Mouse (Mus musculus): Measurements from ENCODE around the gene Arhgef39. TPM values are rescaled to one million over a fixed set of nuclear protein-coding genes. Genes with fewer than 3 reads are reported as not detected.

The Arhgef39 gene
- polyA plus RNA-seq (2015; fragmentation: Nextera tagmentation; extraction: Ambion mirVana), result 2.9 and 3.9 TPM in 2 replicates

DNA sequence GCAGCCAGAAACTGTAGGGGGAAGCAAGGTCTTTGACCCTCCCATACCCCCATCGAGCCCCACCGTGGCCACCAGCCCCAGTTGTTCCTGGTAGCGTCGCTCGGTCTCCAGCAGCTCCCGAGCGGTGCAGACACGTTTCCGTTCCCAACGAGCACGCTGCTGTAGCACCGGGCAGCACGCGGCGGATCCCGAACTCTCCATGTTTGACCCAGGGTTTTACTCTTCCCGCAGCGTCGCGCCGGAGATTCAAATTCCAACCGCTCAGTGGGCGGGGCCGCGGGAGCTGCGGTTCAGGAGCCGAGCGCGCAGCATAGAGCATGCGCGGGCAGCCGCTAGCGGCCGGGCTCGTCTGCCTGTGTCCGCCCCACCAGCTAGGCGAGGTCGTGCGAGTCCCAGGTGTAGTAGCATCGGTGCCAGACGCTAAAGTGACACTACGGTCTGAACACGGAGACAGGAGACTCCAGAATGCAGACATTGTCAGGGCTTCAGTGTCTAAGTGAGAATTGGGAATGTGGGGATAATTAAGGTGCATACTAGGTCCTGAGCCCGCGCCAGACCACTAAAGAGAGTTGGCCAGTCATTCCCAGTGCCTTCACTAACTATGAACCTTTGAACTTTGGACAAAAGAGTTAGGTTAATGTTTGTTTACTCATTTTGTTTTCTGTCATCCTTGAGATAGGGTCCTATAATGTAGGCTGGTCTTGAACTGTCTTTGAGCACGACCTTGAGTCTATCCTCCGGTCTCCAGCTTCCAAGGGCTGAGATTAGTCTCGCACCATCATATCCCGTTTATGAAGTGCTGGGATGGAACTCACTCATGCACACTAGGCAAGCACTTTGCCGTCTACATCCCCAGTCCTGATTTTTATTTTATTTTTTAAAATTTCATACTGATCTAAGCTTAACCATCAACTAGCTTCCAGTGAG, at the start of gene Arhgef39:
Gene Arhgef39 (minus strand): TSS at position 289 of the 927 bp plus-strand sequence.

DNA sequence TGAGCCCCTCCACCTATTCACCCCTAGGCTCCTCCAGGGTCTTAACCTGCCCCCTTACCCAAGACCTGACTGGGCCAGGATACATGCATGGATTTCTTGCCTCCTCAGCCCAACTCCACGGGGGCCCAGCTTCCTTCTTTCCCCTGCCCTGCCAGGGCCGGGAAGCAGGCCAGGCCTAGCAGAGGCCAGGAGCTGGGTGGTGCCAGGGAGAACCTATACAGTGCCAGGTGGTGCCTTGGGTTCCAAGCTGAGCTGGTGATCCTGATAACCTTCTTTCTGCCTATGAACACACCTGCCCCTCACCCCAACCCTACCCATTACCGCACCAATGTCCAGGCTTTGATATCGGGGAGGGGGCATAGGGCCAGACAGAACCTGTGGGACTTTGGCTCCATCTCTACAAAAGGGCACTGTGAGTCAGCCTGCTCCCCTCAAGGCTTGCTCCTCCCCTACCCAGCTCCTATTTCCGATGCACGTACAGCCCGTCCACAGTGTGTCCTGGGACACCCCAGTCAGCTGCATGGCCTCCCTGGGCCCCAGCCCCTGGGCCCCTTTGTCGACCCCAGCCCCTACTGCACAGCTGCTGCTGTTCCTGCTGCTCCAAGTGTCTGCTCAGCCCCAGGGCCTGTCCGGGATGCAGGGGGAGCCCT, 7.2 kb upstream of the Arhgef39 start, which contains the start of gene Car9:
Gene Car9 (plus strand): TSS at position 431 of the 650 bp plus-strand sequence.

DNA sequence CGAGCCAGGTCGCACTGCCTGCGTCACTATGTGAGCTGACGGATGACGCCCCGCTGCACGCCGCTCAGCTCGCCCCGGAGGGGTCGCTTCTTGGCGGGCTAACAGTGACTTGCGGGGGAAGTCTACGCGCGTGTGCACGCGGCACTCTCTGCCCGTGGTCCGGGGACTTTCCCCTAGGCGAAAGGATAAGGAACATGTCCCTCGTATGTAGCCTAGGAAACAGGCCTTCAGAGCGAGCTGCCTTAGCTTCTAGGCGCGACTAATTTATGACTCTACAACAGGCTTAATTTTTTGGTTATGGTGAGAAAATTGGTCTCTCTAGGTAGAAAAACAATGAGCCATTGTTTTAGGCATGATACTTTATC, 6.7 kb downstream of the Arhgef39 start, which contains the start of gene Ccdc107:
Gene Ccdc107 (plus strand): TSS at position 80 of the 365 bp plus-strand sequence.

DNA sequence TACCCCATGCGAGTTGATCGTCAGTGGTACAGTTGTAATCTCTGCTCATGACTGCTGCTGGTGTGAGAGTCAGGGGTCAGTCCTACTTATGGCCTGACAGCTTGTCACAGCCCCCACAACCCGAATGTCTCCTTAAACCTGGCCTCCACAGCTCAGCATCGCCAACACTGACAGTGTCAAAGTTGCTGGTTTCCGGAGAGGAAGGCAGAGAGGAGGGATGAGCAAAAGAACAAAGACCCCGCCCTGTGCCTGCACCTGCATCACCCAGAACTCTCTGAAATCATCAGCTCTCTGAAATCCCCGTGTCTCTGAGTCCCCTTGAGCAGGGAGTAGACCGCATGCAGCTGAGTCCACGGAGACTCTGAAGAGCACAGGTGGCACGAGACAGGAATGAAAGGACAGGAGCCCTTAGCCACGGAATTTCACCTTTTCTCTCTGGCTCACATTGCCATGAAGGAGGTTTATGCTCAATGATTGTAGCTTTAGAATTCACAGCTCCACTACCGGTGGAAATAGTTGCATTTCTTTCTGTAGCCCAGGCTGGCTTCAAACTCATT, 15.9 kb downstream of the Arhgef39 start, which contains the start of gene Sit1:
Gene Sit1 (minus strand): TSS at position 200 of the 557 bp plus-strand sequence.

DNA sequence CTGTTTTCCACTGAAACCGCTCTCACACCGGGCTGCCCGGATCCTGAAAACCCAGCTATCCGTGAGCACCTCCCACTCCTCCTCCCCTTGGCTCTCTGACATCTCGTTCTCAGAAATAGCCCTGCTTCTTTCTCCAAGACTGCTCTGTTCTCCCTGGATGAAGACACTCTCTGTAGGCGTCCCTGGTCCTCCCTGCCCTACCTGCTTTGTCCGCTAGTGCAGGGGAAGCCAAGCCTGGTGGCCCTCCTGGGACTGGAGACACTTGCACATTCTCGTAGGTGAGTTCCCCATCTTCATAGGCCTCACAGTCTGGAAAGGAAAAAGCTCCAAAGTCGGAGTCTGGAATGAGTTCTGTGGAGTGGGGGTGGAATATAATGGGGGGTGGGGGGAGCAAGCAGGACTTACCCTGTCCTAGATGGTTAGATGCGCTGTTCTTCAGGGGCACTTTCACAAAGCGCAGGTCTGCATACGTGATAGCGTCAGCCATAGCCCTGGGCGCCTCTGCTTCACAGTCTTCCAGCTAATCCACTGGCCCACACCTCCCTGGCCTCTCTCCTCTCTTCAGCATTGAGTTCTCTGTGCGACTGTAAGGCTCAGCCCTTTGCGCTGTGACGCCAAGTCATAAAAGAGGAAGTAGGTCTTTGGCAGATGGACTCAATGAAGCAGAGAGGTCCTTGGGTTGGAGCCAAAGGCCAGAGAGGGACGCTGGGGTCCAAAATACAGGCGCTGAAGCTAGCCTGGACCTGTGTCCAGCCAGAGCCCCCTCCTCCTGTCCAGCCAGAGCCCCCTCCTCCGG, 45.3 kb downstream of the Arhgef39 start, which contains the start of gene Cd72:
Gene Cd72 (minus strand): TSS at position 588 of the 796 bp plus-strand sequence.

Other genes starting within 250 kb of the Arhgef39 start
- 0.22 and 0.75 TPM in 2 replicates for gene Atp8b5, start 232.5 kb downstream of the Arhgef39 start, polyA plus RNA-seq (2015; fragmentation: Nextera tagmentation; extraction: Ambion mirVana)
- 59.5 and 73.1 TPM in 2 replicates for gene Rusc2, start 117.7 kb downstream of the Arhgef39 start, polyA plus RNA-seq (2015; fragmentation: Nextera tagmentation; extraction: Ambion mirVana)
- 3.3 and 4.0 TPM in 2 replicates for gene Fam166b, start 70.6 kb downstream of the Arhgef39 start, polyA plus RNA-seq (2015; fragmentation: Nextera tagmentation; extraction: Ambion mirVana)
- 23.4 and 24.1 TPM in 2 replicates for gene Tesk1, start 57.8 kb downstream of the Arhgef39 start, polyA plus RNA-seq (2015; fragmentation: Nextera tagmentation; extraction: Ambion mirVana)
- 3.3 and 5.4 TPM in 2 replicates for gene Cd72, start 45.1 kb downstream of the Arhgef39 start, polyA plus RNA-seq (2015; fragmentation: Nextera tagmentation; extraction: Ambion mirVana)
- gene Sit1, start 16.0 kb downstream of the Arhgef39 start, polyA plus RNA-seq (2015; fragmentation: Nextera tagmentation; extraction: Ambion mirVana), result not detected in 2 replicates
- gene Ccdc107, start 6.8 kb downstream of the Arhgef39 start, polyA plus RNA-seq (2015; fragmentation: Nextera tagmentation; extraction: Ambion mirVana), result 110 and 113 TPM in 2 replicates
- 0.23 and 0.37 TPM in 2 replicates for gene Car9, start 7.3 kb upstream of the Arhgef39 start, polyA plus RNA-seq (2015; fragmentation: Nextera tagmentation; extraction: Ambion mirVana)
- gene Tpm2, start 24.1 kb upstream of the Arhgef39 start, polyA plus RNA-seq (2015; fragmentation: Nextera tagmentation; extraction: Ambion mirVana), result 10.8 and 12.2 TPM in 2 replicates
- gene Creb3, start 62.6 kb upstream of the Arhgef39 start, polyA plus RNA-seq (2015; fragmentation: Nextera tagmentation; extraction: Ambion mirVana), result 77.3 and 93.8 TPM in 2 replicates
- 75.4 and 77.1 TPM in 2 replicates for gene Tln1, start 63.0 kb upstream of the Arhgef39 start, polyA plus RNA-seq (2015; fragmentation: Nextera tagmentation; extraction: Ambion mirVana)
- gene Rgp1, start 79.0 kb upstream of the Arhgef39 start, polyA plus RNA-seq (2015; fragmentation: Nextera tagmentation; extraction: Ambion mirVana), result 12.9 and 14.9 TPM in 2 replicates
- 48.6 and 54.6 TPM in 2 replicates for gene Gba2, start 79.2 kb upstream of the Arhgef39 start, polyA plus RNA-seq (2015; fragmentation: Nextera tagmentation; extraction: Ambion mirVana)
- 0.38 and 2.0 TPM in 2 replicates for gene Msmp, start 84.8 kb upstream of the Arhgef39 start, polyA plus RNA-seq (2015; fragmentation: Nextera tagmentation; extraction: Ambion mirVana)
- gene Npr2, start 132.2 kb upstream of the Arhgef39 start, polyA plus RNA-seq (2015; fragmentation: Nextera tagmentation; extraction: Ambion mirVana), result 10.6 and 12.2 TPM in 2 replicates
- 5.6 and 5.7 TPM in 2 replicates for gene Spag8, start 153.9 kb upstream of the Arhgef39 start, polyA plus RNA-seq (2015; fragmentation: Nextera tagmentation; extraction: Ambion mirVana)
- gene Hint2, start 156.8 kb upstream of the Arhgef39 start, polyA plus RNA-seq (2015; fragmentation: Nextera tagmentation; extraction: Ambion mirVana), result 88.3 and 108 TPM in 2 replicates
- gene Tmem8b, start 169.3 kb upstream of the Arhgef39 start, polyA plus RNA-seq (2015; fragmentation: Nextera tagmentation; extraction: Ambion mirVana), result 10.1 and 10.2 TPM in 2 replicates
- gene Fam221b, start 169.4 kb upstream of the Arhgef39 start, polyA plus RNA-seq (2015; fragmentation: Nextera tagmentation; extraction: Ambion mirVana), result 1.6 and 2.0 TPM in 2 replicates
- not detected in 2 replicates for gene Olfr70, start 201.1 kb upstream of the Arhgef39 start, polyA plus RNA-seq (2015; fragmentation: Nextera tagmentation; extraction: Ambion mirVana)
- not detected in 2 replicates for gene Olfr71, start 210.6 kb upstream of the Arhgef39 start, polyA plus RNA-seq (2015; fragmentation: Nextera tagmentation; extraction: Ambion mirVana)
- 1.1 and 1.3 TPM in 2 replicates for gene Hrct1, start 227.5 kb upstream of the Arhgef39 start, polyA plus RNA-seq (2015; fragmentation: Nextera tagmentation; extraction: Ambion mirVana)
- 0.14 and 0.17 TPM in 2 replicates for gene Spaar, start 230.3 kb upstream of the Arhgef39 start, polyA plus RNA-seq (2015; fragmentation: Nextera tagmentation; extraction: Ambion mirVana)